Mouse (Mus musculus): ENCODE data around the gene Stx1a.

DNA sequence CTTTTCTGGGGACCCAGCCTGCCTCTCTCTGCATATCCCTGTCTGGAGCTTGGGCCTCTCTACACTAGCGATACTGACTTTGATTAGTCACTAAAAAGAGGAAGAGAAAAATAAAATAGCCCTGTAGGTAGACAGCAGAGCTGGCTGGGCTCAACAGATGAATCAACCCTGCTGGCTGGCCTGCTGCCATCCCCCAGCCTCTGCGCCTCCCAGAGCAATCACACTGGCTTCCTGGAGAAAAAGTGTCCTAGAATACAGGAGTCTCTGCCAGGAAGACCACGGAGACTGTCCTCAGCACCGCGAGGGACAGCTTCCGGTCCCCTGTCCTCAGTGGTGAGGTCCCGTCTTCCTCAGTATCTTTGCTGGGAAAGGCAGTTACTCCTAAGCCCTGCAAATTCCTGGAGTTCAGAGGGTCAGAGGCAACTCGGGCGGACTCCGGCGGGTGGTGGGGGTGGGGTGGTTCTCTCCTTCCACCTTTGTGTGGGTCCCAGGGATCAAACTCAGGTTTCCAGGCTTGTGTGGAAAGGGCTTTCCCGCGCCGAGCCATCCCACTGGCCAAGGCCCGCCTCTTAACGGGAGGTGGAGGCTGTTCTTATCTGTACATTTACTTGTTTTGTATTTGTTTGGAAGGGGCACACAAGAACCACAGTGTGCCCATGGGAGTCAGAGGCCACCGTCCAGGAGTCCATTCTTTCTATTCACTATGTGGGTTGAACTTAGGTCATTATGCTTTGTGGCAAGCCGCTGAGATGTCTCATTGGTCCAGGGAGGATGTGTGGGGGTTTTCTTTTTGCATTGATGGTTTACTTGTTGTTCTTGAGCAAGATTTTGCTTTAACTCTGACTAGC, 5.9 kb downstream of the Stx1a start:
- TF ChIP-seq USF1 (IDR thresholded peaks at IDR 0.05; ENCODE audit: low read depth) (no peak), POLR2A (IDR thresholded peaks at IDR 0.05; ENCODE audit: insufficient read length, low read depth) (no peak), CEBPB (IDR thresholded peaks at IDR 0.05; ENCODE audit: insufficient read depth, poor library complexity, severe bottlenecking) (no peak), E2F4 (IDR thresholded peaks at IDR 0.05; ENCODE audit: insufficient read depth) (no peak), MYOD1 (IDR thresholded peaks at IDR 0.05; ENCODE audit: control insufficient read depth in 1 of 3, insufficient read length in 2 of 3, low read depth in 2 of 3) (no peak), MYOG (IDR thresholded peaks at IDR 0.05; ENCODE audit: control insufficient read depth in 1 of 3, insufficient read depth in 1 of 3, insufficient read length in 2 of 3, low read depth in 2 of 3) (no peak)
